Mouse (Mus musculus) spleen, adult 2 months (tissue): Measurements from ENCODE around the gene Cchcr1. TPM values are rescaled to one million over a fixed set of nuclear protein-coding genes. Genes with fewer than 3 reads are reported as not detected.
A peak's percentile ranks its signal among the peaks of the same experiment; 100 is the strongest.

Source experiments
- DNase-seq, 2 experiments: peaks; one replicate each; pipeline versions ENCODE4 v3.0.0 to v3.0.0-alpha.2; 2012 to 2021; ENCODE audit warnings: low spot score in 2 of 2, low read depth in 1 of 2
- H3K27ac ChIP-seq: fragments of 200-500 bp; 2 replicates; pipeline ENCODE4 v1.5.1; 2012; ENCODE audit warnings: low read length, inconsistent platforms; ENCODE audit not compliant: insufficient read depth
- H3K27me3 ChIP-seq: fragments of 200-500 bp; 2 replicates; pipeline ENCODE4 v1.6.1; 2012; ENCODE audit warnings: mild to moderate bottlenecking, moderate library complexity, low read length, inconsistent platforms; ENCODE audit not compliant: control insufficient read depth, insufficient read depth
- H3K36me3 ChIP-seq: fragments of 200-500 bp; 2 replicates; pipeline ENCODE4 v1.6.1; 2012; ENCODE audit warnings: mild to moderate bottlenecking, low read length, inconsistent platforms; ENCODE audit not compliant: control insufficient read depth, insufficient read depth
- H3K4me1 ChIP-seq: fragments of 200-500 bp; 2 replicates; pipeline ENCODE4 v1.6.1; 2011; ENCODE audit warnings: inconsistent platforms; ENCODE audit not compliant: control insufficient read depth, insufficient read depth, insufficient read length
- H3K4me3 ChIP-seq: fragments of 200-500 bp; 2 replicates; pipeline ENCODE4 v1.5.1; 2011; ENCODE audit warnings: mild to moderate bottlenecking, inconsistent platforms; ENCODE audit not compliant: insufficient read depth, insufficient read length; ENCODE audit errors: extremely low read depth
- CTCF ChIP-seq: fragments of 200-500 bp; IDR thresholded peaks from 2 replicates; pipeline ENCODE4 v1.5.1; 2011; ENCODE audit warnings: mild to moderate bottlenecking, inconsistent platforms; ENCODE audit not compliant: insufficient read depth, insufficient read length, insufficient replicate concordance; ENCODE audit errors: extremely low read depth
- POLR2A ChIP-seq: fragments of 200-500 bp; IDR thresholded peaks from 2 replicates; pipeline ENCODE4 v1.6.1; 2011; ENCODE audit warnings: low read depth, low read length, inconsistent platforms
- WGBS: fragments of 180-500 bp; shearing (Covaris S2); methylation state at CpG from one replicate; pipeline ENCODE4 v1.1.7; 2018; 5-methylcytosine and 5-hydroxymethylcytosine counted together
- polyA plus RNA-seq: library from polyadenylated mRNA; depleted of rRNA; stranded (reverse); fragments of >200 nt; gene quantifications from 2 replicates; pipeline ENCODE4 v1.2.3, GENCODE M21; 2012

Gene Cchcr1
- polyA plus RNA-seq, 1 experiment, result 4.4 TPM

GRCm38 (mm10) chr17:35534343-35534742, 17.4 kb downstream of the Cchcr1 start:
- DNase-seq, result peak; percentile 30 to 67
- Histone ChIP-seq H3K36me3 (no peaks in the 10 kb centered on the region), H3K27me3 (0 out of 2 replicates have a peak, but pooled peaks cover 2% of the 10 kb centered on the region), H3K27ac (no peak overlapping the region), H3K4me1 (no peaks in the 10 kb centered on the region), H3K4me3 (no peak overlapping the region)
- no peak for TF ChIP-seq POLR2A
- TF ChIP-seq CTCF, result peak; percentile 86; the same call in 1 of the 2 replicates
- WGBS, result 6% methylated on average over 6 of the region's 6 CpGs

- 82% methylated on average over 4 of the region's 4 CpGs for WGBS
- H3K27ac ChIP-seq, result no peak overlapping the region
- no peak overlapping the region for H3K4me3 ChIP-seq
- no peaks in the 10 kb centered on the region for H3K36me3 ChIP-seq
- H3K27me3 ChIP-seq, result 0 out of 2 replicates have a peak, but pooled peaks cover 2% of the 10 kb centered on the region
- no peak for TF ChIP-seq CTCF
- no peak for TF ChIP-seq POLR2A
- no peaks in the 10 kb centered on the region for H3K4me1 ChIP-seq
- DNase-seq, result no peak
These were observed 20.5 kb downstream of the Cchcr1 start for GRCm38 (mm10) chr17:35537421-35537820.

GRCm38 (mm10) chr17:35538476-35538875, 21.6 kb downstream of the Cchcr1 start:
- no peak overlapping the region for H3K27ac ChIP-seq
- H3K4me3 ChIP-seq, result no peak overlapping the region
- no peak for DNase-seq
- 86% methylated on average over 1 of the region's 1 CpGs for WGBS
- TF ChIP-seq POLR2A (no peak), CTCF (no peak)
- no peaks in the 10 kb centered on the region; the same call in 1 of the 2 replicates for H3K4me1 ChIP-seq
- H3K36me3 ChIP-seq, result no peaks in the 10 kb centered on the region
- 0 out of 2 replicates have a peak, but pooled peaks cover 2% of the 10 kb centered on the region for H3K27me3 ChIP-seq

- TF ChIP-seq CTCF, result no peak
- no peak for TF ChIP-seq POLR2A
These were observed 22.6 kb downstream of the Cchcr1 start for GRCm38 (mm10) chr17:35539540-35539939.

GRCm38 (mm10) chr17:35542761-35543411, 26.0 kb downstream of the Cchcr1 start:
- H3K4me3 ChIP-seq, result no peak overlapping the region
- H3K4me1 ChIP-seq, result no peaks in the 10 kb centered on the region; the same call in 1 of the 2 replicates
- no peak overlapping the region for H3K27ac ChIP-seq
- no peak for DNase-seq
- WGBS, result 78% methylated on average over 15 of the region's 15 CpGs
- TF ChIP-seq CTCF, result no peak
- TF ChIP-seq POLR2A, result no peak
- H3K36me3 ChIP-seq, result no peaks in the 10 kb centered on the region
- H3K27me3 ChIP-seq, result no peaks in the 10 kb centered on the region

More at GRCm38 (mm10) chr17:35539540-35539939, 22.6 kb downstream of the Cchcr1 start:
- Histone ChIP-seq H3K4me1 (no peaks in the 10 kb centered on the region; the same call in 1 of the 2 replicates), H3K36me3 (no peaks in the 10 kb centered on the region), H3K4me3 (no peak overlapping the region), H3K27me3 (0 out of 2 replicates have a peak, but pooled peaks cover 2% of the 10 kb centered on the region), H3K27ac (no peak overlapping the region)
- DNase-seq, result no peak
- WGBS, result 57% methylated on average over 10 of the region's 10 CpGs

- TF ChIP-seq POLR2A (no peak), CTCF (no peak)
- DNase-seq, result no peak
- 64% methylated on average over 14 of the region's 14 CpGs for WGBS
- Histone ChIP-seq H3K4me1 (no peaks in the 10 kb centered on the region; the same call in 1 of the 2 replicates), H3K4me3 (no peak overlapping the region), H3K36me3 (no peaks in the 10 kb centered on the region), H3K27me3 (no peaks in the 10 kb centered on the region), H3K27ac (no peak overlapping the region)
These were observed 26.5 kb downstream of the Cchcr1 start for GRCm38 (mm10) chr17:35543412-35543861.

GRCm38 (mm10) chr17:35544001-35544400, 27.1 kb downstream of the Cchcr1 start:
- TF ChIP-seq POLR2A (no peak), CTCF (no peak)
- Histone ChIP-seq H3K27me3 (no peaks in the 10 kb centered on the region), H3K36me3 (no peaks in the 10 kb centered on the region), H3K4me1 (no peaks in the 10 kb centered on the region; the same call in 1 of the 2 replicates), H3K27ac (no peak overlapping the region), H3K4me3 (no peak overlapping the region)
- no peak for DNase-seq
- 56% methylated on average over 6 of the region's 6 CpGs for WGBS
